Mouse (Mus musculus) intestine, postnatal 0 days (tissue): ENCODE measurements around the gene Apopt1. TPM values are rescaled to one million over a fixed set of nuclear protein-coding genes. Genes with fewer than 3 reads are reported as not detected.

Experiments
- ATAC-seq: fragments of 200-750 bp; cut with Nextera tagmentation; 2 replicates; pipeline ENCODE4 v1.8.0; 2017; ENCODE audit warnings: mild to moderate bottlenecking, moderate TSS enrichment, moderate library complexity
- H3K27ac ChIP-seq: fragments of 300-500 bp; sonication (generic); 2 replicates; pipeline ENCODE4 v1.5.1; 2014; ENCODE audit warnings: mild to moderate bottlenecking, low read depth, low read length, moderate library complexity
- H3K27me3 ChIP-seq: fragments of 300-500 bp; sonication (generic); replicated peaks from 2 replicates; pipeline ENCODE4 v1.6.1; 2014; ENCODE audit warnings: low read length, mixed read lengths; ENCODE audit not compliant: control insufficient read depth, insufficient read depth
- H3K36me3 ChIP-seq: fragments of 300-500 bp; sonication (generic); 2 replicates; pipeline ENCODE4 v1.6.1; 2014; ENCODE audit warnings: mild to moderate bottlenecking, moderate library complexity; ENCODE audit not compliant: control insufficient read depth, insufficient read depth
- H3K4me1 ChIP-seq: fragments of 300-500 bp; sonication (generic); replicated peaks from 2 replicates; pipeline ENCODE4 v1.6.1; 2014; ENCODE audit warnings: antibody characterized with exemption, low read length, mixed read lengths; ENCODE audit not compliant: control insufficient read depth, insufficient read depth
- H3K4me2 ChIP-seq: fragments of 300-500 bp; sonication (generic); replicated peaks from 2 replicates; pipeline ENCODE4 v1.6.1; 2014; ENCODE audit warnings: low read depth, mild to moderate bottlenecking, moderate library complexity
- H3K4me3 ChIP-seq: fragments of 300-500 bp; sonication (generic); 2 replicates; pipeline ENCODE4 v1.5.1; 2014; ENCODE audit warnings: low read depth, low read length
- H3K9ac ChIP-seq: fragments of 300-500 bp; sonication (generic); 2 replicates; pipeline ENCODE4 v1.6.1; 2014; ENCODE audit warnings: mild to moderate bottlenecking, low read depth, low read length
- H3K9me3 ChIP-seq: fragments of 300-500 bp; sonication (generic); 2 replicates; pipeline ENCODE4 v1.6.1; 2016; ENCODE audit warnings: mixed run types; ENCODE audit not compliant: control insufficient read depth
- CTCF ChIP-seq: sonication (generic); IDR thresholded peaks from 2 replicates; pipeline ENCODE4 v1.5.1; 2016; ENCODE audit warnings: low read depth, mild to moderate bottlenecking, control low read depth, antibody characterized with exemption, moderate library complexity
- WGBS: fragments of 180-500 bp; shearing (Covaris S2); extraction: QIAGEN DNeasy Blood & Tissue Kit; methylation state at CpG from one replicate; pipeline ENCODE4 v1.1.7; 2014; 5-methylcytosine and 5-hydroxymethylcytosine counted together
- polyA plus RNA-seq: library from polyadenylated mRNA; unstranded; fragments of >200 nt; fragmentation: Nextera tagmentation; extraction: Ambion mirVana; gene quantifications from 2 replicates; pipeline ENCODE4 v1.2.1, GENCODE M21; 2015

The Apopt1 gene
- polyA plus RNA-seq, 1 experiment from 2014 or later, result 44.8 TPM

- WGBS, result 79% methylated on average over 6 of the region's 6 CpGs
- H3K4me3 ChIP-seq, result no peak overlapping the region
- H3K9ac ChIP-seq, result no peak overlapping the region
- no peaks in the 10 kb centered on the region for H3K27me3 ChIP-seq
- peak; percentile 20; the same call in 1 of the 2 replicates for ATAC-seq
- H3K4me1 ChIP-seq, result peaks cover 10% of the 10 kb centered on the region
- H3K9me3 ChIP-seq, result no peaks in the 10 kb centered on the region
- peak overlapping the region; percentile 71 for H3K27ac ChIP-seq
- H3K4me2 ChIP-seq, result no peak overlapping the region
- TF ChIP-seq CTCF, result no peak
- H3K36me3 ChIP-seq, result no peaks in the 10 kb centered on the region
These were observed 14.6 kb upstream of the Apopt1 start for GRCm38 (mm10) chr12:111698346-111698913.

- TF ChIP-seq CTCF, result no peak
- no peak overlapping the region for H3K4me3 ChIP-seq
- H3K27ac ChIP-seq, result no peak overlapping the region
- no peaks in the 10 kb centered on the region for H3K36me3 ChIP-seq
- H3K27me3 ChIP-seq, result no peaks in the 10 kb centered on the region
- ATAC-seq, result no peak
- H3K4me1 ChIP-seq, result peaks cover 3% of the 10 kb centered on the region; the same call in 1 of the 2 replicates
- WGBS, result 73% methylated on average over 4 of the region's 4 CpGs
- no peak overlapping the region for H3K9ac ChIP-seq
- no peaks in the 10 kb centered on the region for H3K9me3 ChIP-seq
- no peak overlapping the region for H3K4me2 ChIP-seq
These were observed 13.5 kb upstream of the Apopt1 start for GRCm38 (mm10) chr12:111699542-111699941.

- H3K36me3 ChIP-seq, result no peaks in the 10 kb centered on the region
- no peak for ATAC-seq
- no peak for TF ChIP-seq CTCF
- no peak overlapping the region for H3K4me2 ChIP-seq
- 56% methylated on average over 9 of the region's 9 CpGs for WGBS
- H3K4me1 ChIP-seq, result no peaks in the 10 kb centered on the region; the same call in 1 of the 2 replicates
- no peaks in the 10 kb centered on the region for H3K9me3 ChIP-seq
- H3K27me3 ChIP-seq, result no peaks in the 10 kb centered on the region
- no peak overlapping the region for H3K9ac ChIP-seq
- H3K27ac ChIP-seq, result no peak overlapping the region
- H3K4me3 ChIP-seq, result no peak overlapping the region
These were observed 12.1 kb upstream of the Apopt1 start for GRCm38 (mm10) chr12:111700920-111701458.

- H3K27ac ChIP-seq, result no peak overlapping the region
- no peak overlapping the region for H3K4me2 ChIP-seq
- no peak overlapping the region for H3K4me3 ChIP-seq
- H3K9ac ChIP-seq, result no peak overlapping the region
- H3K4me1 ChIP-seq, result no peaks in the 10 kb centered on the region
- no peak for ATAC-seq
- no peaks in the 10 kb centered on the region for H3K27me3 ChIP-seq
- no peaks in the 10 kb centered on the region for H3K36me3 ChIP-seq
- WGBS, result 66% methylated on average over 3 of the region's 3 CpGs
- no peaks in the 10 kb centered on the region for H3K9me3 ChIP-seq
- no peak for TF ChIP-seq CTCF
These were observed 9.8 kb upstream of the Apopt1 start for GRCm38 (mm10) chr12:111703301-111703700.

DNA sequence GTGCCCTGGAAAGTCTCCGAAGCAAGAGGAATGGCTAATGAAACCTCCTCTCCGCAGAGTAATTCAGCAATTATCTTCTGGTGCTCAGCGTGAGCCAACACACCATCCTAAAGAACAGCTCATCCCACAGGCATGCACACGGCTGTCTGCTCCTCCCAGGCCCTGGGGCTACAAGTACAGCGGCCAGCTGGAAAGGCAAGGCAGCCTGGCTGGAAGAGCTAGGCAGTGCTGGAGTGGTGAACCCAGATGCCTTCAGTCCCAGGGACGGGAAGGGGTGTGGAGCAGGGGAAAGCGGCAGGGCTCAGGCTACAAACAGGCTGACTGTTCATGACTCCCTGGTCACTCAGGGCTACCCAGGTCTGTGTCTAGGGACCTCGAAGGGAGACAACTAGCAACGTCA is 8.5 kb upstream of the Apopt1 start:
- ATAC-seq, result peak; percentile 26; the same call in 1 of the 2 replicates
- Histone ChIP-seq H3K4me1 (no peaks in the 10 kb centered on the region), H3K9ac (no peak overlapping the region), H3K9me3 (no peaks in the 10 kb centered on the region), H3K4me2 (0 out of 2 replicates have a peak overlapping the region, but pooled peaks have one; percentile 3), H3K27ac (peak overlapping the region; percentile 36; the same call in 1 of the 2 replicates), H3K36me3 (peaks cover 12% of the 10 kb centered on the region), H3K4me3 (no peak overlapping the region), H3K27me3 (no peaks in the 10 kb centered on the region)
- 43% methylated on average over 9 of the region's 9 CpGs for WGBS
- no peak for TF ChIP-seq CTCF

DNA sequence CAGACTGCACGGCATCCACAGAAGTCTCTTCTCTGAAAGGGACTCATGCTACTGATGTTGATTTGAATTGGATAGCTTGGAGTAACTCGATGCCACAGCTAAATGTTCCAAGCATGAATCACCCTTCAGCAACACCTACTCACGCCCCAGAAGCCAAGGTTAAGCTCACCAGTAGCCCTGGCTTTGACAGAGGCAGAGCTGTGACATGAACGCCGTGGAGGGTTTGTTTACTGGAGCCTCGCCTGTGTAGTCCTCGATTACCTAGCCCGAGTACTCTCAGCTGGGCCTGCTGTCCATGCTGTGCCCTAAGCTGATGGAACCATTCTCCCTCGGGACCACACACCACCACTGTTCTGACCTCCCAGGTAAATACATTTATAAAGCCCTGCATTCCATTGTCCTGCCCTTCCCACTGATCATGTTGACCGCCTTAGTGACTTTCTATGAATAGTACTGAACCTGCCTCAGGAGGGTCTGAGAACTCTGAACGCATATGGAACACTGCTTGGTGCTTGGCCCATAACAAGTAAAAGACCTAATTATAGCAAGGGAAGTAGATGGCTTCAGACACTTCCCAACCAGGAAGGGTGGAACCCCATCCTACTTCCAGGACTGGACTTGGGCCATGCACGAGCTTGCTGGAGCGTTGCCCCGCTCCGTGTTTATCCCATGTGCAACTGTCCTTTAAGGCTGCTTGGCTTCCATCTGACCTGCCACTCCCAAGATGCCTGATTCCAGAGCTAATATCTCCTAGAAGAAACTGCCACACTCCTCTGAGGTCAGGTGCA is 7.7 kb upstream of the Apopt1 start:
- no peaks in the 10 kb centered on the region for H3K4me1 ChIP-seq
- no peak; the same call in 1 of the 2 replicates for ATAC-seq
- 37% methylated on average over 15 of the region's 15 CpGs for WGBS
- peak overlapping the region; percentile 36; the same call in 1 of the 2 replicates for H3K27ac ChIP-seq
- no peak overlapping the region for H3K4me3 ChIP-seq
- no peak overlapping the region for H3K4me2 ChIP-seq
- no peaks in the 10 kb centered on the region for H3K9me3 ChIP-seq
- no peaks in the 10 kb centered on the region for H3K27me3 ChIP-seq
- H3K9ac ChIP-seq, result no peak overlapping the region
- H3K36me3 ChIP-seq, result peaks cover 20% of the 10 kb centered on the region
- no peak for TF ChIP-seq CTCF
